Mouse (Mus musculus) cerebellum, adult 2 months (tissue): ENCODE measurements at regions not wholly inside any gene's neighbourhood (a gene's known extent, or its start where the extent isn't known, plus 50 kb on each side); places are given as distances from the start of the nearest gene placed in this dataset.
"Not testable (repeated sequence)": the region's sequence is repeated elsewhere in the genome, so short reads cannot be mapped to it uniquely, and the experiment has no call there.

Experiments
- CTCF ChIP-seq: fragments of 200-500 bp; IDR thresholded peaks from 2 replicates; pipeline ENCODE4 v1.5.1; 2011; ENCODE audit warnings: low read depth, mild to moderate bottlenecking, control low read depth, low read length, moderate library complexity, borderline replicate concordance; ENCODE audit not compliant: insufficient read depth
- POLR2A ChIP-seq: fragments of 200-500 bp; IDR thresholded peaks from 2 replicates; pipeline ENCODE4 v1.6.1; 2011; ENCODE audit warnings: low read length, control low read depth, borderline replicate concordance; ENCODE audit not compliant: insufficient read depth

GRCm38 (mm10) chrX:63972386-63972785 lies 179.6 kb downstream of the Gm6760 start:
- not testable (repeated sequence) for TF ChIP-seq CTCF, POLR2A
